Mouse (Mus musculus) kidney, postnatal 0 days (tissue): ENCODE results near the gene Rhobtb1. TPM values are rescaled to one million over a fixed set of nuclear protein-coding genes. Genes with fewer than 3 reads are reported as not detected.

Source experiments
- ATAC-seq: fragments of 200-750 bp; cut with Nextera tagmentation; replicated peaks from 2 replicates; pipeline ENCODE4 v1.8.0; 2017; ENCODE audit warnings: low read depth, moderate number of reproducible peaks, moderate TSS enrichment, moderate library complexity; ENCODE audit not compliant: low FRiP score
- DNase-seq: peaks from one replicate; pipeline ENCODE4 v3.0.0-alpha.2; 2016; ENCODE audit warnings: low spot score
- H3K27ac ChIP-seq: fragments of 300-500 bp; sonication (generic); 2 replicates; pipeline ENCODE4 v1.5.1; 2014; ENCODE audit warnings: mild to moderate bottlenecking
- H3K27me3 ChIP-seq: fragments of 300-500 bp; sonication (generic); 2 replicates; pipeline ENCODE4 v1.6.1; 2014; ENCODE audit warnings: low read length, mixed read lengths; ENCODE audit not compliant: insufficient read depth
- H3K36me3 ChIP-seq: fragments of 300-500 bp; sonication (generic); 2 replicates; pipeline ENCODE4 v1.6.1; 2014; ENCODE audit warnings: low read length, mixed read lengths; ENCODE audit not compliant: insufficient read depth
- H3K4me1 ChIP-seq: fragments of 300-500 bp; sonication (generic); replicated peaks from 2 replicates; pipeline ENCODE4 v1.6.1; 2014; ENCODE audit warnings: antibody characterized with exemption, low read length, mixed read lengths; ENCODE audit not compliant: insufficient read depth
- H3K4me2 ChIP-seq: fragments of 300-500 bp; sonication (generic); 2 replicates; pipeline ENCODE4 v1.6.1; 2014; ENCODE audit warnings: mild to moderate bottlenecking, low read length, moderate library complexity, mixed read lengths
- H3K4me3 ChIP-seq: fragments of 300-500 bp; sonication (generic); replicated peaks from 2 replicates; pipeline ENCODE4 v1.5.1; 2014; ENCODE audit warnings: low read depth, low read length
- H3K9ac ChIP-seq: fragments of 300-500 bp; sonication (generic); 2 replicates; pipeline ENCODE4 v1.6.1; 2014; ENCODE audit warnings: low read depth, low read length
- H3K9me3 ChIP-seq: fragments of 300-500 bp; sonication (generic); replicated peaks from 2 replicates; pipeline ENCODE4 v1.6.1; 2016; ENCODE audit warnings: low read length, inconsistent platforms, mixed read lengths
- CTCF ChIP-seq: IDR thresholded peaks from 2 replicates; pipeline ENCODE4 v1.5.1; 2016; ENCODE audit warnings: antibody characterized with exemption, low read depth, mild to moderate bottlenecking, moderate library complexity
- WGBS: fragments of 180-500 bp; shearing (Covaris S2); extraction: QIAGEN DNeasy Blood & Tissue Kit; methylation state at CpG from one replicate; pipeline ENCODE4 v1.1.7; 2014; 5-methylcytosine and 5-hydroxymethylcytosine counted together
- polyA plus RNA-seq: library from polyadenylated mRNA; unstranded; fragments of >200 nt; fragmentation: Nextera tagmentation; extraction: Ambion mirVana; gene quantifications from 2 replicates; pipeline ENCODE4 v1.2.1, GENCODE M21; 2015

Rhobtb1 gene
- polyA plus RNA-seq, 1 experiment from 2014 or later = 24.6 TPM

DNA sequence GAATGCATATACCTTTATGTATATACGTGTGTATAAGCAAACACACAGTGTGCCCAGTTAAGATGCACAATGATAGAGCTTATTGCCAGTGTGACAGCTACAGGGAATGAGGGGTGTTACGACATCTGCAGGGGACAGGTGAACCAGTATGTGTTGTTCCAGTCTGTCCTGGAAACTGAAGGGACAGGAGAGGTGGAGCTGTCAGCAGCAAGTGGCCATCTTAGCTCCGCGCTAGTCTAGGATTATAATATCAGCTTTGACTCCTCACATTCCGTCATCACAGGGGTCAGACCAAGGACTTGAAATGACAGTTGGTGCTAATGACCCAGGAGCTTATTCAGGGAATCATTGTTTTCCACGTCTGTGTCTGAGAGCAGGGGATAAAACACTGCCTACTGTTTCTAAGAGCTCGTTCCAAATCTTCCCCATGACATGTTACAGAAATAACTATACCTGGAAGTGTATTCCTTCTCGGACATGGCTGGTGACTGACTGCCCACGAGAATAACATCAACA, 125.7 kb downstream of the Rhobtb1 start:
- Histone ChIP-seq H3K9ac (no peak overlapping the region), H3K27me3 (no peaks in the 10 kb centered on the region), H3K9me3 (no peaks in the 10 kb centered on the region), H3K27ac (no peak overlapping the region), H3K4me2 (no peak overlapping the region), H3K4me1 (0 out of 2 replicates have a peak, but pooled peaks cover 4% of the 10 kb centered on the region), H3K4me3 (no peak overlapping the region), H3K36me3 (peaks cover 13% of the 10 kb centered on the region; the same call in 1 of the 2 replicates)
- TF ChIP-seq CTCF = no peak
- DNase-seq (no peak), ATAC-seq (no peak)
- 91% methylated on average over 9 of the region's 9 CpGs for WGBS

DNA sequence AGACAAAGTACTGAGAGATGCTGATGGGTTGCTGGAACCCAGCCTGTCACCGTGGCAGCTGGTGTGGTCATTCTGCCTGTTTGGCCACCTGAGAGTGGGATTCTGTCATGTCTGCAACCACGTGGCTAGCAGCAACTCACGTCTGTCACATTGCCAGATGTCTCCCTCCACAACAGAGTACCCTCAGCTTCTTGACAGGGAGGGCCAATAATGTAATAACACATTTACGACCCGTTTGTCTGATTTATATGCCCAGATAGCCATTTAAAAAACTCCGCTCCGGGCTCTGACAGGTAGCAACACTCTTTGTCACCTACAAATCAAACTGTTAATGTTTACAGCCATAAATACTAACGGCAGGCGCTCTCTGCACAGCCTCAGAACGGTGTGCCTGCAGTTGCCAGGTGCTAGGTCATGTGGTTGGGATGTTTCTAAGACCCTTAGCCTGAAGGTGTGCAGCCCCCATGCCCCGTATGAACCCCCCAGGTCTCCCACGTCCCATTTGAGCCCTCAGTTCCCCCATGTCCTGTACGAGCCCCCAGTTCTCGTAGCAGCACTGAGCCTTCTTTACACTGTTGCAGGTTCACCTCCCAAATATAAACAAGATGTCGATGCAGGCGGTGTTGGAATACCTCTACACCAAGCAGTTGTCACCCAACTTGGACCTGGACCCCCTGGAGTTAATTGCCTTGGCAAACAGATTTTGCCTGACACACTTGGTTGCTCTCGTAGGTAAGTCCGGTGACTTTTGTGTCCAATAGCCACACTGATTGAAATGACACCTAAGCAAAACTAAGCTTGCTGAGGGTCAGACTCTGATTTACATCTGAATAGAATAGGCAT, 127.8 kb downstream of the Rhobtb1 start:
- 0 out of 2 replicates have a peak, but pooled peaks cover 4% of the 10 kb centered on the region for H3K4me1 ChIP-seq
- no peak for TF ChIP-seq CTCF
- H3K27ac ChIP-seq = no peak overlapping the region
- no peak overlapping the region for H3K4me3 ChIP-seq
- DNase-seq = no peak
- 33% methylated on average over 18 of the region's 18 CpGs for WGBS
- no peak overlapping the region for H3K4me2 ChIP-seq
- no peaks in the 10 kb centered on the region for H3K27me3 ChIP-seq
- no peak overlapping the region for H3K9ac ChIP-seq
- no peak for ATAC-seq
- H3K9me3 ChIP-seq = no peaks in the 10 kb centered on the region
- H3K36me3 ChIP-seq = peaks cover 17% of the 10 kb centered on the region; the same call in 1 of the 2 replicates

DNA sequence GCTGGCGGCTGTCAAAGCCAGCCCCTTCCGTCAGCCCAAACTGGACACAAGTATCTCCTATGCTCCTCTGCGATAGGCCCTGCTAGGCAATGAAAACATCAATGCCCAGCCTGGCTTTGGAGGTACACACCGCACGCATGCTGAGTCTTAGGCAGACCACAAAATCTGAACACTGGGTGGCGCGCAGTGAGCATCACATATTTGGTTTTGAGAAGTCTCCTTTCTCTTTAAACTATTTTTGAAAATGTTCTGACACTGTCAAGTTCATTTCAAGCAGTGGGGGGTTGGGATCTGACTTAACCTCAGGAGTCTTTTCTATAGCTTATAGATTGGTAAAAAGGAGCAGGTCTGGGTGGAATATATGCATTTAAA, 128.4 kb downstream of the Rhobtb1 start:
- Histone ChIP-seq H3K4me2 (no peak overlapping the region), H3K4me1 (0 out of 2 replicates have a peak, but pooled peaks cover 4% of the 10 kb centered on the region), H3K9me3 (no peaks in the 10 kb centered on the region), H3K9ac (no peak overlapping the region), H3K27ac (no peak overlapping the region), H3K27me3 (no peaks in the 10 kb centered on the region), H3K4me3 (no peak overlapping the region), H3K36me3 (peaks cover 17% of the 10 kb centered on the region; the same call in 1 of the 2 replicates)
- ATAC-seq = no peak
- WGBS = 76% methylated on average over 7 of the region's 7 CpGs
- no peak for DNase-seq
- no peak for TF ChIP-seq CTCF

DNA sequence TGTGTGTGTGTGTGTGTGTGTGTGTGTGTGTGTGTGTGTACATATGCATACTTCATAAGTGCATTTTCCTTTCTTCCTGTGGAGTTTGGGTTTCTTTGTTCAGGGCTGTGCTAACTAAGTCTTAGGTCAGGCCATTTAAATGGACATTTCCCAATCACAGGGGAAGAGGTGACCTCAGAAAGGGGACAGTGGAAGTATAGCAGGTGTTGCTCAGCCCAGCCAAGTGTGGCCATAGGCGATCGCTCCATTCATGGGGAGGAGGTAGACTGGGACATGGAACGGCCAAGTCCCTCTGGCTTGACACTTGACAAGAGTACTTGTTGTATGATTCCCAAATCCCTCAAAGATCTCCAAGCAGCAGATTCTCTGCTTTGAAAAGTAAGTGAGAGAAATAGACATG, 135.7 kb downstream of the Rhobtb1 start:
- Histone ChIP-seq H3K36me3 (peaks cover 12% of the 10 kb centered on the region), H3K27ac (no peak overlapping the region), H3K9me3 (no peaks in the 10 kb centered on the region), H3K4me3 (no peak overlapping the region), H3K27me3 (no peaks in the 10 kb centered on the region), H3K9ac (no peak overlapping the region), H3K4me2 (no peak overlapping the region), H3K4me1 (no peaks in the 10 kb centered on the region)
- no peak for TF ChIP-seq CTCF
- no peak for DNase-seq
- 90% methylated on average over 3 of the region's 3 CpGs for WGBS
- ATAC-seq = no peak

DNA sequence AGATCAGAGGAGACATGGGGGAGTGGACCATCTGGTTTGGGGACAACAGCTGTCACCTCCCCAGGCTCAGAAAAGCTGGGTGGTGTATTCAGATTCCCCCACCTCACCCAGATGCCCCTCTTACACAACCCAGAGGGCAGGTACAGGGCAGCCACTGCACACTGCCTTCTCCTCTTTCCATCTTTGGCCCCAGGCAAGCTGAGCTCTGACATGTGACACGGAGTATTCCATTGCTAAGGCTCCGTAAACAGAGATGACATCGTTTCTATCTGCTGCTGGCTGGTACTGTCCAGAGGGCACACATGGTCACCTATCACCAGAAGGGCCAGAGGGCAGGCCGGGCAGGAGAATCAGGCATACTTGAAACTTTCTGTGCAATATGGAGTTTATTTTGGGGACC, 136.9 kb downstream of the Rhobtb1 start:
- no peak overlapping the region for H3K4me3 ChIP-seq
- WGBS = 65% methylated on average over 4 of the region's 4 CpGs
- no peak overlapping the region for H3K27ac ChIP-seq
- H3K36me3 ChIP-seq = peaks cover 4% of the 10 kb centered on the region
- no peak for TF ChIP-seq CTCF
- no peaks in the 10 kb centered on the region for H3K27me3 ChIP-seq
- H3K9ac ChIP-seq = no peak overlapping the region
- H3K9me3 ChIP-seq = no peaks in the 10 kb centered on the region
- DNase-seq = no peak
- H3K4me2 ChIP-seq = no peak overlapping the region
- no peak for ATAC-seq
- H3K4me1 ChIP-seq = no peaks in the 10 kb centered on the region

DNA sequence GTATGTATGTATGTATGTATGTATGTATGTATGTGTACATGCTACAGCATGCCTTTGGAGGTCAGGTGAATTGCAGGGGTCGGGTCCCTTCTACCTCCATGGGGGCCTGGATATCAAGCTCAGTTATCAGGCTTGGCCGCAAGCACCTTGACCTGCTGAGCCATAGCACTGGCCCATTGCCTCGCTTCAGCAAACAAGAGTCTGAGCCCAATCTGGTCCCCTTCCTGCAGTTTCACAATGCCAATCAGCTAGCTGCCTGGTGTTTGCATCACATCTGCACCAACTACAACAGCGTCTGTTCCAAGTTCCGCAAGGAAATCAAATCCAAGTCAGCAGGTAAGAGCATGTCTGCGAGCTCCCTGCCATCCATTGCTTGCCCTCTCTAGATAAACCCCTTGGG, 137.5 kb downstream of the Rhobtb1 start:
- Histone ChIP-seq H3K9ac (no peak overlapping the region), H3K27me3 (no peaks in the 10 kb centered on the region), H3K27ac (no peak overlapping the region), H3K4me2 (no peak overlapping the region), H3K36me3 (peaks cover 4% of the 10 kb centered on the region), H3K4me3 (no peak overlapping the region), H3K4me1 (no peaks in the 10 kb centered on the region), H3K9me3 (no peaks in the 10 kb centered on the region)
- WGBS = 90% methylated on average over 6 of the region's 6 CpGs
- ATAC-seq (no peak), DNase-seq (no peak)
- no peak for TF ChIP-seq CTCF
